Mouse (Mus musculus) midbrain, embryonic 13.5 days (tissue): ENCODE measurements around the gene Gimap4. TPM values are rescaled to one million over a fixed set of nuclear protein-coding genes. Genes with fewer than 3 reads are reported as not detected.

Source experiments
- ATAC-seq: fragments of 200-750 bp; cut with Nextera tagmentation; 2 replicates; pipeline ENCODE4 v1.8.0; 2017; ENCODE audit warnings: mild to moderate bottlenecking, moderate TSS enrichment, moderate library complexity
- H3K27ac ChIP-seq: fragments of 300-500 bp; sonication (generic); 2 replicates; pipeline ENCODE4 v1.5.1; 2015; ENCODE audit warnings: inconsistent platforms, mild to moderate bottlenecking, moderate library complexity
- H3K27me3 ChIP-seq: fragments of 300-500 bp; sonication (generic); 2 replicates; pipeline ENCODE4 v1.6.1; 2015; ENCODE audit warnings: mild to moderate bottlenecking, inconsistent platforms
- H3K36me3 ChIP-seq: fragments of 300-500 bp; sonication (generic); 2 replicates; pipeline ENCODE4 v1.6.1; 2015; ENCODE audit warnings: mild to moderate bottlenecking, inconsistent platforms
- H3K4me1 ChIP-seq: fragments of 300-500 bp; sonication (generic); replicated peaks from 2 replicates; pipeline ENCODE4 v1.6.1; 2015; ENCODE audit warnings: inconsistent platforms
- H3K4me2 ChIP-seq: fragments of 300-500 bp; sonication (generic); replicated peaks from 2 replicates; pipeline ENCODE4 v1.6.1; 2015; ENCODE audit warnings: moderate library complexity, mild to moderate bottlenecking, inconsistent platforms
- H3K4me3 ChIP-seq: fragments of 300-500 bp; sonication (generic); replicated peaks from 2 replicates; pipeline ENCODE4 v1.5.1; 2015; ENCODE audit warnings: mild to moderate bottlenecking, inconsistent platforms
- H3K9ac ChIP-seq: fragments of 300-500 bp; sonication (generic); replicated peaks from 2 replicates; pipeline ENCODE4 v1.6.1; 2015; ENCODE audit warnings: mild to moderate bottlenecking, inconsistent platforms
- H3K9me3 ChIP-seq: fragments of 300-500 bp; sonication (generic); 2 replicates; pipeline ENCODE4 v1.6.1; 2016; ENCODE audit warnings: mild to moderate bottlenecking, inconsistent platforms
- WGBS: fragments of 180-500 bp; shearing (Covaris S2); methylation state at CpG from one replicate; pipeline ENCODE4 v1.1.7; 2015; 5-methylcytosine and 5-hydroxymethylcytosine counted together
- polyA plus RNA-seq: library from polyadenylated mRNA; unstranded; fragments of >200 nt; fragmentation: Nextera tagmentation; extraction: Ambion mirVana; gene quantifications from 2 replicates; pipeline ENCODE4 v1.2.1, GENCODE M21; 2015

Gimap4 gene
- polyA plus RNA-seq, 1 experiment from 2014 or later = 2.1 TPM

DNA sequence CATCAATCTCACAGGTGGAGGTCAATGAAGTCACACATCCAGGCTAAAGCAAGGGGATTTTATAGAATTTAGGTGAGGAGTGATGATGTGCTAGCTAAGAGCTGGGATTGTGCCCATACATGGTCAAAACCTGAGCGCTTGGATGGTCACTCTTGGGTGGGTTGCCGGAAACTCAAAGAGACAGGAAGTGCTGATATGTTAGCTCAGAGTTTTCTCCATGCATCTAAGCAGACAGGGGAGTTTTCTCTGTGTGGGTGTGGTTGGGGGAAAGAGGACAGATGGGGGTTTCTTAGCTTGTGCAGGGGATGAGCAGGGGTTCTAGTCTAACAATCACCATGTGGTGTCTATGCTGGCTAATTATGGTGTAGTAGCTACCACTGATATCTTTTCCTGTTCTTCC, 5.0 kb downstream of the Gimap4 start:
- Histone ChIP-seq H3K27ac (no peak overlapping the region), H3K4me2 (no peak overlapping the region), H3K4me1 (no peaks in the 10 kb centered on the region), H3K27me3 (no peaks in the 10 kb centered on the region), H3K4me3 (no peak overlapping the region), H3K36me3 (no peaks in the 10 kb centered on the region), H3K9ac (no peak overlapping the region), H3K9me3 (no peaks in the 10 kb centered on the region)
- no peak for ATAC-seq
- 97% methylated on average over 2 of the region's 2 CpGs for WGBS

DNA sequence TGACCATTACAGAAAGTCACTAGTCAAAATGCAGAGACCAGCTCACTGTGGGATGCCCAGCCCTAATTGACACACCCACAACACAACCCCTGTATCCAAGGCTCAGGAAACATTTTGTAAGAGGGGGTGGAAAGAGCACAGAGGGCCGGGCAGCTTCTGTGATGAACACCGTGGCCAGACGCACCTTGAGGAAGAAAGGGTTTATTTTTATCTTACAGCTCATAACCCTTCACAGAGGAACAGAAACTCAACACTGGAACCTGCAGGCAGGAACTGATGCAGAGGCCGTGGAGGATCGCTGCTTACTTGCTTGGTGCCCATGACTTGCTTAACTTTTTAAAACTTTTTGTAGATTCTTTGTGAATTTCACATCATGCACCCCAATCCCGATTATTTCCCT, 8.6 kb downstream of the Gimap4 start:
- no peak overlapping the region for H3K4me2 ChIP-seq
- no peaks in the 10 kb centered on the region for H3K4me1 ChIP-seq
- H3K9ac ChIP-seq = no peak overlapping the region
- H3K27me3 ChIP-seq = no peaks in the 10 kb centered on the region
- no peak for ATAC-seq
- no peaks in the 10 kb centered on the region for H3K36me3 ChIP-seq
- WGBS = 94% methylated on average over 6 of the region's 6 CpGs
- no peak overlapping the region for H3K27ac ChIP-seq
- H3K4me3 ChIP-seq = no peak overlapping the region
- no peaks in the 10 kb centered on the region for H3K9me3 ChIP-seq

DNA sequence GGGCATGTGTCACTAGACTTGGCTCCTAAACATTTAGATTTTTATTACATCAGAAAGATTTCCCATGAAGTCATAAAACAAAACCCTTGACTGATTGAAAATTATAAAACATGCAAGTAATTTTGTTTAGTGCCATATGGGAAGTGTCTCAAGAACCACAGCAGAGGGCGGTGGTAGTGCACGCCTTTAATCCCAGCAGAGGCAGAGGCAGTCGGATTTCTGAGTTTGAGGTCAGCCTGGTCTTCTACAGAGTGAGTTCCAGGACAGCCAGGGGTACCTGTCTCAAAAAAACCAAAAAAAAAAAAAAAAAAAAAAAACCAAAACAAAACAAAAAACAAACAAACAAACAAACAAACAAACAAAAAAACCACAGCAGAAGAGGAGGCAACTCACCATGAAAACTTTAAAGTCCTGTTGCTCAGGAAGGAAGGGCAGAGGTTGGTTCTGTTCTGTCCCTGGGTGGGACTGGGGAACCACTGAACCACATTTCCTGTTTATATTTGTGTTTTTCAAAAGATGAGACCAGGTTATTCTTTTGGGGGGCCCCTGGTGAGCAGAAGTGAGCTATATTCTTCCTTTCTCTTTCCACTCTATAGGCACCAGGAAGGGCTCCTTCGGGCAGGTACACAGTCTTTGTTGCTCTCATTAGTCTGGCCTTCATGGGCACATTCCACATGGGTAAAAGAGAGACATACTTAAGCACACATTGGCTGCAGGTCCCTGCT, 12.6 kb downstream of the Gimap4 start:
- Histone ChIP-seq H3K4me3 (no peak overlapping the region), H3K9ac (no peak overlapping the region), H3K9me3 (no peaks in the 10 kb centered on the region), H3K4me2 (no peak overlapping the region), H3K27me3 (no peaks in the 10 kb centered on the region), H3K27ac (no peak overlapping the region), H3K4me1 (no peaks in the 10 kb centered on the region), H3K36me3 (no peaks in the 10 kb centered on the region)
- WGBS = 86% methylated on average over 4 of the region's 4 CpGs
- no peak for ATAC-seq

DNA sequence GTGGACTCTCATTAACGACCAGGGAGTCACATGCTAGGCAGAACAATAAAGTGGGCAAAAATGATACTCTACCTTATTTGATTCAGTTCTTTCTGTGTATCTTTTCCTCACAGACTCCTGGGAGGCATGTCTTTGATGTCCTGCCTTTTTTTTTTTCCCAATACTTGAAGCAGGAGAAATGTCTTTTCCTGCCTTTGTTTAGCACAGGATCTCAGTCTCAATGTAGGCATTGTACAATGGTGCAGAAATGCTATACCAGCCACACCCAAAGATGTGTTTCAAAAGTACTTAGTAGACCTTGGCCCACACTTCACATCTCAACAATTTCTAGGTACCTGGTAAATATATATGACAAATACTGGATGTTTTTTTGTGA, 13.2 kb downstream of the Gimap4 start:
- WGBS = 48% methylated on average over 1 of the region's 1 CpGs
- H3K9ac ChIP-seq = no peak overlapping the region
- no peak for ATAC-seq

DNA sequence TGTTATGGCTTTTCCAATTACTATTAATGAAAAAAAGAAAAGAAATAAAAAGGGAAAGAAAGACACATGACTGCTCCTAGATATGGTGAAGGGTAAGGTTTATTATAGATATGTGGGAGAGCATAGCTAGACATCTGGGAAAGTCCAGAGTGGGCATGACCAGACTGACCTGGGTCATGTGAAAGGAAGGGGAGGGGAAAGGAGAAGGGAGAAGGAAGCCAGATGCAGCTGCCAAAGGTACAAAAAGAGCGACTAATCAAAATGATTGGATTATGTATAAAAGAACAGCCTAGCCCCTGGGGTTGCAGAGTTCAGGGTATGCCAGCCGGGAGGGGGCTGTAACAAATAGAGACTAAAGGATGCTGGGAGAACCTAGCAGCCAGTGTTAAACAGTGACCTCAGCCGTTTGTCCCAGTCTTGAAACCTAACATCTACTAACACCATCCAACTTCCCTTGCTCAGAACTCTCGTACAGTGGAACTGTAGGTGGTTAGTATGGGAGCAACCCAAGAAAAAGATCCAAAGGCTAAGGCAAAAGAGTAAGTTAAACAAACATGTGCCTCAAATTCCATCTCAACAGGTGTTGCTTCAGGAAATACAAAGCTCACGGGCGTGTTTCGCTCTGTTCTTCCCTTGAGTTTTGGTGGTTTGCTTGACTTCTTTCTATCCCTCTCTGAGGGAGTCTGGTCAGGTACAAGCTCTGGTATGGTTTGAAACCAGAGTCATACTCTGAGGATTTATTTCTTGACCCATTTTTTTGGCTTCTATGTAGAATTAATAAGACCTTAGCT, 13.9 kb downstream of the Gimap4 start:
- Histone ChIP-seq H3K27ac (no peak overlapping the region), H3K9ac (no peak overlapping the region), H3K4me2 (no peak overlapping the region), H3K27me3 (no peaks in the 10 kb centered on the region), H3K9me3 (no peaks in the 10 kb centered on the region), H3K4me1 (no peaks in the 10 kb centered on the region), H3K36me3 (no peaks in the 10 kb centered on the region), H3K4me3 (no peak overlapping the region)
- no peak for ATAC-seq
- 80% methylated on average over 7 of the region's 7 CpGs for WGBS

More for the DNA sequence above, 13.2 kb downstream of the Gimap4 start:
- Histone ChIP-seq H3K4me3 (no peak overlapping the region), H3K27me3 (no peaks in the 10 kb centered on the region), H3K27ac (no peak overlapping the region), H3K9me3 (no peaks in the 10 kb centered on the region), H3K36me3 (no peaks in the 10 kb centered on the region), H3K4me2 (no peak overlapping the region), H3K4me1 (no peaks in the 10 kb centered on the region)

DNA sequence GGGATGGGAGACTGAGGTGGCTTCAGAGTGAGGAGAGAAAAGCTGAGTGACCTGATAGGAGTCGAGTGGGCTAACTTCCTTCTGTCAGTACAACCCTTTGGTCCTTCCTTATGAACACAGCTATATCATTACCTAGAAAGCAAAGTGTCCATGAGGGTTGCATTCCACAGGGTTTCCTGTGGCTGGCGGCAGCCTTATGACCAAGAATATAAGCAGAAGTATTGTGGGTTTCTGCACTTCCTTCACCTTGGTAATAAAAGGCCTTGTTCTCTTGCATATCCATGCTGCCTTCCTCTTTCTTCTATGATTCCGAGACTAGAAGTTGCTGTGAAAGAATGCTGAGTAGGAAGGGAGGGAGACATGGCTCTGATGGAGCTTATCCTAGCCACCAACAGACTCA, 14.5 kb downstream of the Gimap4 start:
- H3K27ac ChIP-seq = no peak overlapping the region
- no peak overlapping the region for H3K4me2 ChIP-seq
- no peaks in the 10 kb centered on the region for H3K9me3 ChIP-seq
- ATAC-seq = no peak
- H3K4me1 ChIP-seq = no peaks in the 10 kb centered on the region
- 88% methylated on average over 3 of the region's 3 CpGs for WGBS
- H3K27me3 ChIP-seq = no peaks in the 10 kb centered on the region
- H3K4me3 ChIP-seq = no peak overlapping the region
- H3K36me3 ChIP-seq = no peaks in the 10 kb centered on the region
- no peak overlapping the region for H3K9ac ChIP-seq

DNA sequence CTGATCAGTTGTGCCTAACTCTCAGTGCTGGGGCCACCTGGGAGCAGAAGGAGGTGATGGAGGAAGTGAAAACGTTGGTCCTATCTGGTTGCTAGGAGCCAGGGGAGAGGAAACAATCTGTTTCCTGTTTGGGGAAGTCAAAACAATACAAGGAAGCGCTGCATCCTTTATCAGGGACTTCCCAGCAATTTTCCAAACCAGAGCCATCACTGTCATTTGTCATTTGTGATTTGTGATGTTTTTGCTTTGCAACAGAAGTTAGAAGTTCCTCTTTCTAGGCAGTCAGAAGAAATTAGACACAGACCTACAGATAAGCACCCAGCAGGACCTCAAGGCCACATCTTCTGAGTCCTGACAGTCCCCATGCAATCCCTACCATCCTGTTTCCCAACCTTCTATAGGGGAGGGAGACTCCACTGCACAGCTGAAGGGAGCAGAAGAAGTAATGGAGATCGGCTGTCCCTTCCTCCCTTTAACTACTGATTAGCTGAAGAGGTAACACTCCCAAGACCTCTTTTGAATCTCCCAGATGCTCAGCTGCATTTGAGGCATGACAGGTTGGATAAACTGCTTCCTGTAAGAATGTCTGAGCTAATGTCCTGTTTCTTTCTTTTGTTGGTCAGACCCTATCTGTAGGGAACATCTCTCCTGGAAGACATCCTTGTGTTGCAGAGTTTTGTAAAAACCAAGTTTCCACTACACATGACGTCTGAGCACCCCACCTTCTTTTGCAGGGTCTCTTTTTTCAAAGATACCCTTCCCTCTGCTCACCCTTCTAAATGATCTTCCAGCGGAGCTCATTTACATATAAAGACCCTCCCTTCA, 16.1 kb downstream of the Gimap4 start:
- H3K4me3 ChIP-seq = no peak overlapping the region
- WGBS = 68% methylated on average over 5 of the region's 5 CpGs
- H3K27ac ChIP-seq = no peak overlapping the region
- no peaks in the 10 kb centered on the region for H3K36me3 ChIP-seq
- no peaks in the 10 kb centered on the region for H3K9me3 ChIP-seq
- ATAC-seq = no peak
- H3K9ac ChIP-seq = no peak overlapping the region
- no peak overlapping the region for H3K4me2 ChIP-seq
- no peaks in the 10 kb centered on the region for H3K4me1 ChIP-seq
- H3K27me3 ChIP-seq = no peaks in the 10 kb centered on the region

DNA sequence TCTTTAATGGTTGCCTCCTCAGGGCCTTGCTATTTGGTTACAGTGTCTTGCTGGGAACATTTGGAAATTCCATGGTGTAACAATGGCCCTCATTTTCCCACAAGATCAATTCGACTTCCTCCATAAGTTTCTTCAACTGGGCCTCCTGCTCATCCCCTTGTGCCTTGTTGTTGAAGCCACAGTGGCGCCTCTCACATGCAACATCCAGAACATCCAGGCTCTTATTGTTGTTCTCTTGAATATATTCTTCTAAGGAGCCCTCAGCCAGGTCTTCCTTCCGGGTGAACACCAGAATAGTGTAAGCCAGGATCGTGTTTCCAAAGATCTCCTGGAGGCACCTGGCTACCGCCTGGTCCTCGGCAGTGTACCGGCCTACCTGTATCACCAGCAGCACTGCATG, 17.8 kb downstream of the Gimap4 start:
- Histone ChIP-seq H3K4me3 (no peak overlapping the region), H3K9me3 (no peaks in the 10 kb centered on the region), H3K36me3 (no peaks in the 10 kb centered on the region), H3K4me1 (no peaks in the 10 kb centered on the region), H3K27me3 (no peaks in the 10 kb centered on the region), H3K4me2 (no peak overlapping the region), H3K9ac (no peak overlapping the region), H3K27ac (no peak overlapping the region)
- no peak for ATAC-seq
- WGBS = 86% methylated on average over 7 of the region's 7 CpGs

DNA sequence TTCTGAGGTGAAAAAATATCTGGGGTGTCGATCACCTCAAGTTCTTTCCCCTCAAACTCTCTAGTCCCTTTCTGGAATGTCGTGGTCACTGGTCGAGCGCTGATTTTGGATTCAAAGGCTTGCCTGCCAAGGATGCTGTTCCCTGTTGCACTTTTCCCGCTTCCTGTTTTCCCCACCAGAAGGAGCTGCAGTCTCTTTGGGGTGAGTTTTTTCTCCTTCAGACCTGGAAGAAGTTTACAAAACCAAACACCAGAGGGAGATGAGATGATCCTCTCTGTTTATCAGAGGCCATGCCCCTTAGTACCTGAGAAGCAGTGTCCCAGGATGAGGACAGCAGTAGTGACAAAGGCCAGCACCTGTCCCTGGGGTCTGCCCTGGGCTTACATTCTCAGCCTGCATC, 18.3 kb downstream of the Gimap4 start:
- 72% methylated on average over 5 of the region's 5 CpGs for WGBS
- no peaks in the 10 kb centered on the region for H3K9me3 ChIP-seq
- H3K4me1 ChIP-seq = no peaks in the 10 kb centered on the region
- H3K36me3 ChIP-seq = no peaks in the 10 kb centered on the region
- H3K4me2 ChIP-seq = no peak overlapping the region
- no peak overlapping the region for H3K4me3 ChIP-seq
- H3K27me3 ChIP-seq = no peaks in the 10 kb centered on the region
- no peak overlapping the region for H3K9ac ChIP-seq
- ATAC-seq = no peak
- H3K27ac ChIP-seq = no peak overlapping the region

DNA sequence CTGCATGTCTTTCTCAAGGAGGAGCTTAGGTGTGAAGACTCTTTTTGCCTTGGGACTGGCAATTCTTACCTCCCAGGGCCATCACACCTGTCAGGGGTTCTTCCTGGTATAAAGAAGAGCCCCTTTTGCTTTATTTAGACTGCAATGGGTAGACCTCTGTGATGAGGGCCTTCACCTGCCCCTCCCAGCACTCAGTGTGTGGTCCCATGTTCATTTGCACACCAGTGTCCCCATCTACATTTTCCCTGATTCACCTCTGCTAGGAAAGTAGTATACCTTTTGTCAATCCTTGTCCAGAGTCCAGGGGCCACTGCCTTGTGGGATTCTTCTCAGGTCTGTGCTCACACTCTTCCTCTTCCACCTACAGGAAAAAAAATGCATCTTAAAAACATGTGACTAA, 19.8 kb downstream of the Gimap4 start:
- ATAC-seq = no peak
- no peak overlapping the region for H3K4me2 ChIP-seq

DNA sequence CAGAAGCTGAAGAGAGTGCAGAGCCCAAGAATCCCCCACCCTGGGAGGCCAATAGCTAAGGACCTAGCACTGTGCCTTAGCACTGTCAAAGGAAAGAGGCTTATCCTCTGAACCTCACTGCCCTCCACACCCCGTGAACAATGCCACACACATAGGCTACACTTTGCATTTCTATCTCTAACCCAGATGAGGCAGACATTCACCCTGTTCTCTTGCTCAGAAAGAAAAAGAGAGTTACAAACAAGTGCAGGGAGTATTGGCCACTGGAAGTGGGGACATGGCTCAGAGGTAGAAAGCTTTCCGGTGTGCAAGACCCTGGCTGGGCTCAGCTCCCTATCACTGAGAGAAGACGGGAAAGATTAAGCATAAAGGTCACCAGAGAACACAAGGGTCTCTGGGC, 21.8 kb downstream of the Gimap4 start:
- H3K27me3 ChIP-seq = no peaks in the 10 kb centered on the region
- H3K36me3 ChIP-seq = no peaks in the 10 kb centered on the region
- WGBS = 55% methylated on average over 3 of the region's 3 CpGs
- no peak overlapping the region for H3K4me2 ChIP-seq
- H3K4me3 ChIP-seq = no peak overlapping the region
- no peaks in the 10 kb centered on the region for H3K4me1 ChIP-seq
- H3K9ac ChIP-seq = no peak overlapping the region
- ATAC-seq = no peak
- H3K27ac ChIP-seq = no peak overlapping the region
- H3K9me3 ChIP-seq = no peaks in the 10 kb centered on the region

More for the DNA sequence above, 19.8 kb downstream of the Gimap4 start:
- H3K9ac ChIP-seq = no peak overlapping the region
- no peaks in the 10 kb centered on the region for H3K9me3 ChIP-seq
- no peak overlapping the region for H3K27ac ChIP-seq
- H3K4me3 ChIP-seq = no peak overlapping the region
- no peaks in the 10 kb centered on the region for H3K4me1 ChIP-seq
- H3K36me3 ChIP-seq = no peaks in the 10 kb centered on the region
- no peaks in the 10 kb centered on the region for H3K27me3 ChIP-seq

DNA sequence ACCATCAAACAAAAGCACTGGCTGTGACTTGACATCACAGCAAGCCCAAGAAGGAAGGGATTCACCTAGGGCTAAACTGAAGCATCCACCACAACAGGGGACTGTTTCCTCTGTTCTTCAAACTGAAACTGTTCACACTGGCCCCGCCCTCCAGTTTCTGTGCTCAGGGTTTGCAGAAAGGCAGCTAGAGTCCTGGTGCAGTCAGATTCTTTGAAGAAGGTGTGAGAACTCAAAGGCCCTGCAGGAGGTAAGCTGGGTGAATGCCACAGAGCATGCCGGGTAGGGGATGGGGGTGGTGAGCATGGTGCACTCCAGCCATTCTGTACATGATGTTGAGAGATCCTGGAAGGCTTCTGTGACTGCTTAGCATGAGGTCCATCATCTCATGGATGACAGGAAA, 34.1 kb downstream of the Gimap4 start, which contains the start of the genes Gm28053 and Gimap7:
Gene Gm28053, plus strand, starts transcription at position 153 of the 400 bp plus-strand sequence.
Gene Gimap7, plus strand, starts transcription at position 167 of the 400 bp plus-strand sequence.
- WGBS = 49% methylated on average over 2 of the region's 2 CpGs
- Histone ChIP-seq H3K27me3 (no peaks in the 10 kb centered on the region), H3K4me2 (no peak within 1 kb of the TSS), H3K9ac (no peak within 1 kb of the TSS), H3K4me1 (no peaks in the 10 kb centered on the region), H3K27ac (no peak within 1 kb of the TSS), H3K36me3 (no peaks in the 10 kb centered on the region), H3K9me3 (no peaks in the 10 kb centered on the region), H3K4me3 (no peak within 1 kb of the TSS)
- ATAC-seq = no peak
